Mouse (Mus musculus): Measurements from ENCODE around the gene Agfg2.
A peak's percentile ranks its signal among the peaks of the same experiment; 100 is the strongest.
"Not testable (repeated sequence)": the region's sequence is repeated elsewhere in the genome, so short reads cannot be mapped to it uniquely, and the experiment has no call there.

Agfg2 gene

DNA sequence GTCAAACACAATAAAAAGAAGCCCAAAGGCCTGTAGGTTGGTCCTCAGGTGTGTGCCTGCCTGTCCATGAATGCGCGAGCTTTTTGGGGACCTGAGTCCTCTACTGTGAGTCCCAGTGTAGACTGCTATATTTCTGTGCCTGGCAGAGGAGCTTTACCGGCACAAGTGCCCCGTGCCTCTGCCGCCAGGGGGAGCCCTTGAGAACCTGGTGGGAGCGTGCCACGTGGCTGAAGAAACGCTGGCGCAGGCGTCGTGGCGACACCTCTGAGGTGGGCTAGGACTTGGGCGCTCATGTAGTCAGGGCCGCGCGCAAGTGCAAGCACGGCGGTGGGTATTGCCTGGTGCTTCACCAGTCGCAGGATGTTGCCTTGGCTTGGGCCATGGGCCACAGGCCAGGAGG lies 43.5 kb downstream of the Agfg2 start, which contains the start of gene Sap25:
Gene Sap25 (plus strand): TSS at position 281 of the 400 bp plus-strand sequence.
- DNase-seq = peak; percentile 57

DNA sequence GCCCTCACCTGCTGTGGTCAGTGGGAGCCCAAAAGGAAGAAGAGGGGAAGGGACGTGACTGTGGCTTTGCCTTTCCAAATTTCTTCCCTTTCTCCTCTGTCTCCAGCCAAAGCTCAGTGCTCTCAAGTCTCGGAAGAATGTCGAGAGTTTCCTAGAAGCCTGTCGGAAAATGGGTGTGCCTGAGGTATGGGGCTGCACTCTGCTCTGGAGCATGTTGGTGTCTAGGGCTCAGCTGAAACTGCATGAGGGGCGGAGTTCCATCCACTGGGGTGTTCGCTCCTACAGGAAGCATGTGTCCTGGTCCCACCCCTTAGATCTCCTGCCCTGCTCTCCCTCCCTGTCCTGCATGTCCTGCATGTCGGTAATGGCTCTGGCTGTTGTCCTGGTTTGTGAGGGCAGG lies 45.1 kb downstream of the Agfg2 start:
- DNase-seq = no peak

DNA sequence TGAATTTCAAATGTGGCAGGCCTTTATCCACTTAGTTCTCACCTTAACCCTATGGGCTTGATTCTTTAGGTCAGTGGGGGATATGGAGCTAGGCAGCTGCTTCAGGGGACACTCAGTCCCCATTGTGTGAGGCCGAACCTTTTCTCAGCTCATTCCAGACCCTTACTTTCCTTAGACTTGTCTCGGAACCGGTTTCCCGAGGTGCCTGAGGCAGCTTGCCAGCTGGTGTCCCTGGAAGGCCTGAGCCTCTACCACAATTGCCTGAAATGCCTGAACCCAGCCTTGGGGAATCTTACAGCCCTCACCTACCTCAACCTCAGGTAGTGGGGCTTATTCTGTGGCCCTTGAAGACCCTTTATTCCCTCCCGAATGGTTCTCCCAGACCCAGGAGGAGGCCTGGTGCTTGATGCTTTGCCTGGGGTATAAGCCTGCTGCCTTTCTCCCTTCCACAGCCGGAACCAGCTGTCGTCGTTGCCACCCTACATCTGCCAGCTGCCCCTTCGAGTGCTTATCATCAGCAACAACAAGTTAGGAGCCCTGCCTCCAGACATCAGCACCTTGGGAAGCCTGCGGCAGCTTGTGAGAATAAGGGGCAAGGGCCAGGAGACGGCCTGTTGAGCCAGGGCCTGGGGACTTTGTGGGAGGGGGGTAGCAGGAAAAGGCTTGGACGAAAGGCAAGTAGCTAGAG lies 51.0 kb downstream of the Agfg2 start:
- DNase-seq = no peak

DNA sequence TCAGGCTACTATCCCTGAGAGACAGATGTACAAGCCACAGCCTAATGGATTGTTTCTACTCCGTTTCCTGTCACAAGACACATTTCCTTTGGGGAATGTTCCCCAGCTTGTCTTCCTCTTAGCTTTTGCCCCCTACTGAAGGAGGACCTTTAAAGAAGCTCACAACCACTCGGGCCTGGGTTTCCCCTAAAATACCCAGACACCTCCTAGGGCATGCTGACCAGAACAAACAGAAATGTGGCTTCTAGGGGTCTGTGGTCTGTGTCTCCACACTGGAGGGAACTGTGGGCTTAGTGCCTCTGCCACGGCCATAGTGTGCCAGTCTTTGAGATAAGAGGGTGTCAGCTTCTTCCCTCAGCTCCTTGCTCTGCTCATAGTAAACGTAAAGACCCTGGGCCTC lies 52.9 kb downstream of the Agfg2 start:
- DNase-seq = no peak

DNA sequence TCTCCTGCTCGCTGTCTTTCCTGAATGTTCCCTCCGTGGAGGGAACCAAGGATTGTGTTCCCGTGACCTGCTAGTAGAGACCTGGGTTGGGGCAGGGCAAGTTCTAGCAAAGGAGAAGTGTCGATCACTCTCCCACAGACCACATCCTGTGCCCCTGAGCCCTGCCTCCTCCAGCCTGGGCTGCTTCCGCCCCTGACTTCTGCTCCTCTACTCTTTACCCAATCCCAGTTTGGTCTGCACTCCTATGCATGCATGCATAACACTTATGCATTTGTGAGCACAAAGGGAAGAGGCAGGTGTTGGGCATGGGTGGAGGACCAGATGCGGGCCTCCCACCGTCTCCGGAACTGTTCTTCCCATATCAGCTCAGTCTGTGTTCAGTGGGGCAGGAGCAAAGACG lies 53.4 kb downstream of the Agfg2 start:
- DNase-seq = peak; percentile 67

DNA sequence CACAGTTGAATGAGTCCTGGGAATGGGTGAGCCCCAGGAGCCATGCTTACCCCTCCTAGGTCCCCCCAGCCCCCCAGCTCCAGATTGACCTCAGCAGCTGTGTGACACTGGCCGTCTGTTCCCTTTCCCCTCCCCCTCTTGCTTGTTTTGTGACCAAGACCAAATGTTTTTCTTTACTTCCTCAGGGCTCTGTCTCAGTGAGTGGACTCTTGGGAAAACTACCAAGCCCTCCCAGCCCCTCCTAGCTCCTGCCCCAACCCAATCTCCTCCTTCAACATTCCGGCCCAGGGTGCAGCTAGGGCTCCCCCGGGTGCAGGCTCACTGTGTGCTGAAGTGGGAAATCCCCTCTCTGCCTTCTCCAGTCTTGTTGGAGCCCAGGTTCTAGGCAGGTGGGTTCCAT lies 53.9 kb downstream of the Agfg2 start:
- peak; percentile 77 for DNase-seq

DNA sequence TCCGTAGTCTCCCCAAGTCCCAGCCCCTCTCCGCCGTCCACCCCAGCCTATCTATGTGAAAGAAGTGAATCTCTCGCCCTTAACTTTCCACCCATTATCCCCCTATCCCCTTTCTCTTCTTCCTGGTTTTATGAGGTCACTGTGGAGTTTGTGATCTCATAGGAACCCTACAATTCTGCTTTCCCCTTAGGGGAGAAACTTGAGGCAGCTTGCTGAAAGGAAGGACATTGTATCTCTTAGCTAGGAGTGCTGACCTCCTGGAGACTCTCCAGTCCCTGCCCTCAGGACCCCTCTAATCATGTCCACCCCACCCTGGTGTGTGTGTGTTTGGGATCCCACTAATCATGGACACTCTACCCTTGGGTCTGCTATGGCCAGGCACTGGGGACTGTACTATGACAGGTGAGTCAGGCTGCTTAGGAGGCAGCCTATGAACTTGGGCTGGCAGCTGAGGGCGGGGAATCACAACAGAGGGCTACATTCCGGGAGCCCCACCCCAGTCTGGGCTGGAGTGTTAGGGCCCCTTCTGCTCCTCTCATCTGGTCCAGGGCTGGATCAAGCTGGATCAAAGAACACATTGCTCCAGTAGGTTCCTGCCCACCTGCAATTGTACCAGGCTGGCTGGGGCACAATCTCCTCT lies 54.5 kb downstream of the Agfg2 start:
- DNase-seq = peak; percentile 78

DNA sequence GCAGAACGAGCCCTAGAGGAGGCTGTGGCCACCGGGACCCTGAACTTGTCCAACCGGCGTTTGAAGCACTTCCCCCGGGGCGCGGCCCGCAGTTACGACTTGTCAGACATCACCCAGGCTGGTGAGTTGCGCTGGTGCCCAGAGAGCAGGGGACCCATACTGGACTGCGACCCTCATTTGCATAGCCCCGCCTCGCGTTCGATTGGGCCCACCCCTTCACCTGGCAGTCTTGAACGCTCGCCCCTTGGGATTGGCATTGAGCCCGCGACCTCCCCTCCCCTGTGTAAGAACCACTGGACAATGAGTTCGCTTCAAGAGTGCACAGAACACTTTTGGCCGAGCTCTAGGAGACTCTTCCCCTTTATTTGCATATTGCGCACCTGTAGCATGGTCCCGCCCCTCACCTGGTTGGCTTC lies 55.2 kb downstream of the Agfg2 start:
- peak; percentile 88 for DNase-seq

DNA sequence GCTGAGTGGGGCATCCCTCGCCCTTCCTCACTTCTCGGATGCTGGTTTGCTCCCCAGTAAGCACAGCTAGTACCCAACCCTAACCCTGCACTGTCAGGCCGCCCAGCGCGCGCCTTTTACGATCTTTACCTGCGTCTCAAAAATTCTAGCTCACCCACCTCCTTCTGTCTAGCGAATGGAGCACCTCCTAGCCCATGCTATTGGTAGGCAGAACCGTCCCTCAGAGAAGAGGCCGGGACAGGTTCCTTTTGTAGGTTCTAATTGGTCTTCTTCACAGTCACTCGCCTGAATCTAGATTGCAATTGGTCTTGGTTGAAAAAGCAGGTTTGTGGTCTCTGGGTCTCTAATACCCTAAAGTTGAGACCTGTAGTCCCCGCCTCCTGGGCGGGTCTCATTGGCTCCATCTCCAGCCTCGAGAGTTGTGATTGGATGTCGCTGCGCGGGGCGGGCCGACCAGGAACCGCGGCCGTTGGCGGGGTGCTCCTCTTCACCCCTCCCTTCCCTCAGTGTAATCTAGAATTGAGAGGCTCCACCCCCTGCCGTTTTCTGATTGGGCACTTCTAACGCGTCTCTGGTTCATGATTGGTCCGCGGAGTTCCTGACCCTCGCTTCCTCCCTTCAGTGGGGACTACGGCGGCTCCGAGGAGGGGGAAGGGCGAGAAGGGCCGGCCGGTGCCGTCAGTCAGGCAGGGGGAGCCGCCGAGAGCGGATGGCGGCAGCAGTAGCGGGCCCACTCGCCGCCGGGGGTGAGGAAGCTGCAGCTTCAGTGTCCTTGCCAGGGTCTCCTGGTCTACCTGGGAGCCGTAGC lies 55.8 kb downstream of the Agfg2 start, which contains the start of the genes Fbxo24, Lrch4 and Gm20605:
Gene Fbxo24 (minus strand): TSS at position 505 of the 808 bp plus-strand sequence.
Gene Lrch4 (plus strand): TSS at position 624 of the 808 bp plus-strand sequence.
Gene Gm20605 (plus strand): TSS at position 678 of the 808 bp plus-strand sequence.
- peak; percentile 99 for DNase-seq

DNA sequence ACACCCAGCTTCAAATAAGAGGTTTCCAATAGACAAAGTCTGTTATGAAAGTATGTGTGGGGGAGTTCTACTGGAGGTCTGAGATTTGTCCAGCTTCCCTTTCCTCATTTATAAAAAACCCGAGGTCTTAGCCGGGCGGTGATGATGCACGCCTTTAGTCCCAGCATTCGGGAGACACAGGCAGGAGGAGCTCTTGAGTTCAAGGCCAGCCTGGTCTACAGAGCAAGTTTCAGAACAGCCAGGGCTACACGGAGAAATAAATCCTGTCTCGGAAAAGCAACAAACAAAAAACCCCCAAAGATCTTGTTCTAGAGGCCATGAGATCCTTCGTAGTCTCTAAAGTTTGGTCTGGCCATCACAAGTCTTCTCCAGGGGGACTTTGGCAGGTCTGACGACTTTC lies 56.5 kb downstream of the Agfg2 start:
- peak; percentile 52 for DNase-seq

DNA sequence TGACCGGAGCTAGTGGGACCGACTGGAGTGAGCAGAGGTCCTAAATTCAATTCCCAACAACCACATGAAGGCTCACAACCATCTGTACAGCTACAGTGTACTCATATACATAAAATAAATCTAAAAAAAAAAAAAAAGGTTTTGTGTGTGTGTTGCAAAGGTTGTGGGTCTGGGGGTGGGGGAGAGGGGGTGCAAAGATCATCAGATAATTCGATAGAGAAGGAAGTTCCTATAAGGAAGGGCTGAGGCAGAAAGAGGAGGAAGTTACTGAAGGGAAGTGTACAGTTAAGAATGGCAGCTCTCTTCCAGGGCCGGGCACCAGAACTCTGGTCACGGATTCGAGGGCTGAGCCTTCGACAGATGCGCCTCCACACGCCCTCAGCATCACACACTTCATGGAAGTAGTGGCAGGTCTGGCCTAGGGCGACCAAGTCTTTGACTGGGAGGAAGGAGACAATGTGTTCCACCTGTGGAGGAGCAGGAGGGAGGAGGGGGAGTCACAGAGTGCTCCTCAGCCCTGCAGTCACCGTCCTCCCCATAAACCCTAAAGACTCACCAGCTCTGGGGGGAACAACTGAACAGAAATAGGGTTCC lies 60.5 kb downstream of the Agfg2 start:
- no peak for DNase-seq

DNA sequence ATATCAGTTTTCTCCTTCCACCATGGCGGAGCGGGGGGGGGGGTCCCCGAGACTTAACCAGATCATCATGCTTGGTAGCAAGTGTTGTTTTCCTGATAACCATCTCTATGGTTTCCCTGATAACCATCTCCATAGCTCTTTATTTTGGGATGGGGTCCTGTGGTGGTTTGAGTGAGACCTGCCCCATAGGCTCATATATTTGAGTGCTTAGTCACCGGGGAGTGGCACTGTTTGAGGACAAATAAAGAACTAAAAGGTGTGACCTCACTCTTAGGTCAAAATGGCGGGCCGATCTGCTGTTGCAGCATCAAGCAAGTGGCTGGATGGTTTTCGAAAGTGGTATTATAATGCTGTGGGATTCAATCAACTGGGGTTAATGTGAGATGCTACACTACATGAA lies 69.2 kb downstream of the Agfg2 start:
- DNase-seq = no peak

DNA sequence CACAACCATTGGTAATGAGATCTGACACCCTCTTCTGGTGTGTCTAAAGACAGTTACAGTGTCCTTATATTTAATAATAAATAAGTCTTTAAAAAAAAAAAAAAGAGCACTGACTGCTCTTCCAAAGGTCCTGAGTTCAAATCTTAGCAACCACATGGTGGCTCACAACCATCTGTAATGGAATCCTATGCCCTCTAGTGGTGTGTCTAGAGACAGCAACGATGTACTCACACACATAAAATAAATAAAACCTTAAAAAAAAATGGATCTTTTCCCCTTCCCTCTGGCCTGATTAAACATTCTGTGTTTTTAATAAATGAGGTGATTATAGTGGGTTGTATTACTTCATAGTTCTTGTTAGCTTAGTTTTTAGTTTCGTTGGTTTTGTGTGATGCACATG lies 69.6 kb downstream of the Agfg2 start:
- not testable (repeated sequence) for DNase-seq

DNA sequence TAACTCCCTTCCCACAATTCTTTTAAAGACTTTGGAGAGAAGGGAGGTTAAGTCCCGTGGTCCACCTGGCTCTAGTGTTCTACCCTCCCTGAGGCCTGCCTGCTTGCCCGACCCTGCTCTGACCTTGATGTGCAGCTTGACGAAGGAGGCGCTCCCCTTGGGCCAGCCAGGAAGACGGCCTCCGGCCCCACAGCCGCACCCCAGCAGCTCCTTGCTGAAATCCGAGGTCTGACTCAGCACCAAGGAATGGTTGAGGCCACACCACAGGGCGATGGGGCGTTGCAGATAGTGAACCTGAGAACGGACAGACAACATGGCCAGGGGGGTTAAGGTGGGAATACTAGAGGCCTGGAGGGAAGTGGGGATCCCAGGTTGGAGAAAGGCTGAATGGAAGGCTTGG lies 71.0 kb downstream of the Agfg2 start, which contains the start of gene Pcolce:
Gene Pcolce (minus strand): TSS at position 235 of the 400 bp plus-strand sequence.
- peak; percentile 47 for DNase-seq

DNA sequence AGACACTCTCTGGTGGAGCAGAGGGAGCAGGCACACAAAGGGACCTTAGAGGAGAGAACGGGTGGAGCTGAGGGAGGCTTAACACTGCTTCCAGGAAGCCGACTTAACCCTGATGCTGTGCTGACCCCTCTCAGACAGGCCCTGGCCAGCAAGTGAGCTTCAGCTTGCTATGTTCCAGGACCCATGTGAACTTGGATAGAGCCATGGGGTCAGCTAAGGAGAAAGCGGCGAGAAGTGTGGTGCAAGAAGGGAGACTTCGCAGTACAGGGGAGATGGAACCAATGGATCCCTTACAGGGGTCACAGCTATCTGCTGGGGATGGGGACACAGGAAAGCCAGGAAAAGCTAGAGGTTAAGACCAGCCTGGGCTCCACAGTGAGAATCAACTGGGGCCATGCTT lies 71.5 kb downstream of the Agfg2 start:
- no peak for DNase-seq

DNA sequence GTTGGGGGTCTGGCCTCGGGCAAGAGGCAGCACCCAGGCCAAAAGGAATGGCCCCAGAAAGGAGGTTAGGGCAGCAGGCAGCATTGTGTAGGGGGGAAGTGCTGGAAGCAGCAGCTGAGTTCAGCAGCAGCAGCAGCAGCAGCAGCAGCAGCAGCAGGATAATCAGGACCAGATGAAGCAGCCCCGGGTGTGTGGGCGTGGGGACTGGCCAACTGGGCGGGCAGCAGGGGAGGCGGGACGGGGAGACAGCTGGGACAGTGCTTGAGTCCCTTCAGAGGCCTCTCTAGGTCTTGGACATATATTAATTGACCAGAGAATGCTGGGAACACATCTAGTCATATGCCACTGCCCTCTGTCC lies 73.3 kb downstream of the Agfg2 start:
- peak; percentile 83 for DNase-seq

DNA sequence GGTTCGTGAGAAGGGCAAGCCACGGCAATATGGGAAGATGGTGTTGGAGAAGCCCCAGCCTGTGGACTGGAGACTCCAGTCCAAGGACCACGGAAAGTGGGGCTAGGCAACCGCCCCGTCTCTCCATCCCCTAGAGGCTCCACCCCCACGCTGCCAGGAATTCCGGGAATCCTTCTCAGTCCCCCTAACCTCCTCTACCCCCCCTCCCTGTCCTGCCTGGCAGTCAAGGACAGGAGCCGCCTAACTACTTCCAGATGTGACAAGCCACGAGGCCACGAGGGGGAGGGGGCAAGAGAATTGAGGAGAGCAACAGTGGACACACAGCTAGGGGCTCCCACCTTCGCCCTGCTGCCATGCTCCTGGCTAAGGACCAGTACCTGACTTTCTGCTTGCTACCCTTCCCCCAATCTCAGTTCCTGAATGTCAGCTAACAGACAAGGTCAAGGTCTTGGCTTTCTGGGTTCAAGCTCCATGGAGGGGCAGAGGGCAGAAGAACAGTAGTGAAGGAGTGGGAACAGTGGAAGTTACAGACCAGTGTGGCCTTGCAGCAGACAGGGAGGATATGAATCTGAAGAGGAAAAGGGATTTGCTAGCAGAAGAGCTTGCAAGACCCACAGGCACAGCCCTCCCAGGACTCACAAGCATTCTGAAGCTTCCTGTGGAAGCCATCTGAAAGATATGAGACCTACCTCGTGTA lies 73.8 kb downstream of the Agfg2 start:
- peak; percentile 89 for DNase-seq

DNA sequence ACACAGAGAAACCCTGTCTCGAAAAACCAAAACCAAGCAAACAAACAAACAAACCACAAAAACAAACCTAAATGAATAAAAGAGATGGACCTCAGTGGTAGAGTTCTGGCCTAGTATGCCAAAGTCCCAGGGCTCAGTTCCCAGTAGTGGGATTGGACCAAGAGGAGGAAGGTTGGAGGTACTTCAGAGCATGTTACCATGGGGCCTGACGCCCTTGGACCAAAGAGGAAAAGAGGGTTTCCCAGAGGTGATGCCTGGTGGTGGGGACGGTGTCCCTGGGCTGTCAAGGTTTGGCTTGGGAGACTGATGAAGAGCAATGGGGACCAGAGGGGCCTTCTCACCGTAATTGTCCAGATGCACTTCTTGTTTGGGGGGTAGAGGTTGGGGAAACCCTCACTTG lies 74.5 kb downstream of the Agfg2 start:
- no peak for DNase-seq

DNA sequence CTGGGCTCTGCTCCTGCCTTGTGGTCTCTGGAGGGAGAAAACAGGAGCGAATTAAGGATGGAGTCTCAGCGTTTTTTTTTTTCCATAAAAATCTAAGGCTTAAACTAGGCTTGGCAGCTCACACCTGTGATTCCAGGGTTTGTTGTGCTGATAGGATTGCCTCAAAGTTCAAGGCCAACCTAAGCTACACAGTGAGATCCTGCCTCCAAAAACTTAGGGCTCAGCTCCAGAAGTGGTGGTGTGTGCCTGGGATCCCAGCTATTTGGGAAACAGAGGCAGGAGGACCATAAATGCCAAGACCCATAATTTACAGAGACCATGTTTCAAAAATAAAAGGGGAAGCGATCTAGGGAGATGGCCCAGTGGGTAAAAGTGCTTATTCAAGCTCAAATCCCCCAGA lies 75.2 kb downstream of the Agfg2 start:
- no peak for DNase-seq

DNA sequence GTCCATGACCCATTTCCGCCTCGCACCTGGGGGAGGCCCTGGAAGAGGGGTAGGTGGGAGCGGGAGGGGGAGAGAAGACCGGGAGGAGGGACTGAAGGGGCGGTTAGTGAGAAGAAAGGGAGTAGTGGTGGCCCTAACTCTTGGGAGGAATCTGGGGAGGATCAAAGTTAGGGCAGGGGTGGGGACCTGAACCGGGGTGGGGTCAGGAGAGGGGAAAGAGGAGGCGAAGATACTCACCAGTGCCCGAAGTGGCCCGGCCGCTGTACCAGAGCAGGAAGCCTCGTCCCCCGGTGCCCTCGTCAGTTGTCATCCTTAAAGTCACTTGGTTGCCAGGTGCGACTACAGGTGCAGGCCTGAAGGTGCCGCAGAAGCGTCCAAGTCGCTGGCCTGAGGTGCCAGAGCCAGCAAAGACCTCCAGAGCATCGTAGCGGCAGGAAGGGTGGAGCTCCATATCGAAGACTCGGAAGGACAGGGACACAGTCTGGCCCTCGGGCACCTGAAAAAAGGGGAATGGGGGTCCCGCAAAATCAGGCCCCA lies 75.8 kb downstream of the Agfg2 start:
- DNase-seq = peak; percentile 32

DNA sequence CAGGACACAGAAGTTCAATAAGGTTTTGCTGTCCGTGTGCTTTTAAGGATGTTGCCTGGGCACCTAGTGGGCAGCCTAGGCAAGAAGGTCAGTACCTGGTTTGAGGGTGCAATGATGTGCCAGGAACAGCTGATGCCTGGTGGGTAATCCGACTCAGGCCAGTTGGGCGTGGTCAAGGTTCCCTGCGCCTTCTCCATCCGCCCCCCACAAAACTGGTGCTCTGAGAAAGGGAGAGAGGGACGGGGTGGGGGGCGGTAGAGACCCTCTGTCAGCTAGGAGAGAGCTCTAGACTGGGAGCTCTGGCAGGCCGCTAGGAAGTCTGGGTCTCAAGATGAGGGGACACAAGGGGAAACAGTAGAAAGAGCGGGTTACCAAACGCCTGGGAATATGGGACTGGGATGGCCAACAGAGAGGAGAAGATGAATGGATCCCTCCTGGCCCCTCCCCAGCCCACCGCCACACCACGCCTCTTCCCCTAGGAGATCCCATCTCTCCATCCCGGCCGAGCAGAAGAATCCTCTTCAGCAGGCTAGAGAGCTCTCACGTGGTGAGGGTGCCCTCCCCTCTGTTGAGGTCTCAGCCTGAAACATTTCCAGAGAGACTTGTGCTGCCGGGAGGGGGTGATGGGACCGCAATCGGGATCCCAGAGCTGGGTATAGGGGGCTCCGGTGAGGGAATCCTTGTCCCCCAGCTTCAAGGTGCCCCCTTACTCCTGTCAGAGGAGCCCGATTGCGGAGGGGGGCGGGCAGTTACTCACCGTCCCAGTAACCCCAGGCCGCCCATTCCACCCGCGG lies 76.5 kb downstream of the Agfg2 start:
- peak; percentile 28 for DNase-seq

Data from kidney, postnatal 10 days (tissue).